Mouse (Mus musculus): ENCODE results near the gene Clnk.

DNA sequence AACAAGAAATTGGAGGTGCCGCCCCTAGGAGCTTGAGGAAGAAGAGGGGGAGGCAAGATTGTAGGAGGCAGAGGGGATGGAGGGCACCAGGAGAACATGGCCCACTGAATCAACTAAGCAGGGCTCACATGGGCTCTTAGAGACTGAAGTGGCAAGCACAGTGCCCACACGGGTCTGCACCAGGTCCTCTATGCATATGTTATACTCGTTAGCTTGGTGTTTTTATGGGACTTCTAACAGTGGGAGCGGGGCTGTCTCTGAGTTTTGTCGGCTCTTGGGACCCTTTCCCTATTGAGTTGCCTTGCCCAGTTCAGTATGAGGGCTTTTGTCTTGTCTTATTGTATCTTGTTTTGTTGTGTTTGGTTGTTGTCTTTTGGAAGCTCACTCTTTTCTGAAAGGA lies 50.0 kb downstream of the Clnk start:
- TF ChIP-seq TAL1 (IDR thresholded peaks at IDR 0.05; ENCODE audit: low read length) (no peak), GATA1 (IDR thresholded peaks at IDR 0.05; ENCODE audit: low read length) (no peak)

Measured in erythroblast, embryonic 14.5 days (primary cell).